Mouse (Mus musculus): ENCODE measurements around the gene Mgat3. TPM values are rescaled to one million over a fixed set of nuclear protein-coding genes. Genes with fewer than 3 reads are reported as not detected.

Mgat3 gene
- polyA plus RNA-seq, 1 experiment from 2014 or later, result 5.5 TPM

DNA sequence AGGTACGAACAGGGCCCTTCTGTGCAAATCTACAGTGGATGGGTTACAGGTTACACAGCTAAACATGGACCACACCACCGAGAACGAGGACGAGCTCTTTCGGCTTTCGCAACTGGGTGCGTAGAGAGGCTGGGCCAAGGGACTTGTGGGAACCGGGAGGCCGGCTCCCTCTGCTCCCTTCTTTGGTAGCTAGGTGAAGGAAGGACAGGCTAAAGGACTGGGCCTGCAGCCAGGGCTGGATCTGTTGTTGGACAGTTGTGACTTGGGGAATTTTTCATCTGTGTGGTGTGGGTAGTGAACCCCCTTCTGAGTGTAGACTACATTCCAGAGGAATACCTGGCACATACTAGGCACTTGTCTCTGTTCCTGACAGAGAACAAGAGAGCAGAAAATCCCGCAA, 20.9 kb upstream of the Mgat3 start:
- no peak overlapping the region for H3K4me2 ChIP-seq (replicated peaks)
- H3K27me3 ChIP-seq, result no peaks in the 10 kb centered on the region
- 0 out of 2 replicates have a peak, but pooled peaks cover 2% of the 10 kb centered on the region for H3K4me1 ChIP-seq
- no peaks in the 10 kb centered on the region for H3K9me3 ChIP-seq (replicated peaks)
- ATAC-seq (ENCODE audit: insufficient number of reproducible peaks, low FRiP score, low TSS enrichment, low read depth), result no peak
- 76% methylated on average over 10 of the region's 10 CpGs for WGBS
- H3K27ac ChIP-seq (replicated peaks), result no peak overlapping the region
- peaks cover 85% of the 10 kb centered on the region for H3K36me3 ChIP-seq
- no peak overlapping the region for H3K9ac ChIP-seq
- no peak overlapping the region for H3K4me3 ChIP-seq (replicated peaks)

DNA sequence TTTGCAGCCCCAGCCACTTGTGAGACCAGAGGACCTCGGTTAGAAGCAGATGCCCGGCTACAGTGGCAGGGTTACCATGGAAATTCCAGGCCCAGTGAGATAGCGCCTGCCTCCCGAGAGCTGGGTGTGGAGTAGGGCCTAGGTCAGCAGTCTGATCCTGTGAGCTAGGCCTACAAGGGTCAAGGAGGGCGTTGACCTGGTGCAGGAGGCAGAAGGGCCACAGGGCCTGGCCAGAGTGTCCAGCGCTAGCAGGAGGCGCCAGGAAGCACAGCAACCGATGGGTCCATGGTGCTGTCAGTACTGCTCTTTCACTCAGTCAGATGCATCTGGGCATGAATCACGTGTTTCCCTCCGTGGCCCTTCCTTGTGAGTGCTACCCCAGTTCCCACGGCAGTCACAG, 19.8 kb upstream of the Mgat3 start:
- WGBS, result 85% methylated on average over 11 of the region's 11 CpGs
- Histone ChIP-seq H3K9ac (no peak overlapping the region), H3K4me1 (peaks cover 11% of the 10 kb centered on the region), H3K4me3 (replicated peaks) (no peak overlapping the region), H3K4me2 (replicated peaks) (no peak overlapping the region), H3K27ac (replicated peaks) (no peak overlapping the region), H3K9me3 (replicated peaks) (no peaks in the 10 kb centered on the region), H3K36me3 (peaks cover 90% of the 10 kb centered on the region), H3K27me3 (no peaks in the 10 kb centered on the region)
- no peak for ATAC-seq (ENCODE audit: insufficient number of reproducible peaks, low FRiP score, low TSS enrichment, low read depth)

DNA sequence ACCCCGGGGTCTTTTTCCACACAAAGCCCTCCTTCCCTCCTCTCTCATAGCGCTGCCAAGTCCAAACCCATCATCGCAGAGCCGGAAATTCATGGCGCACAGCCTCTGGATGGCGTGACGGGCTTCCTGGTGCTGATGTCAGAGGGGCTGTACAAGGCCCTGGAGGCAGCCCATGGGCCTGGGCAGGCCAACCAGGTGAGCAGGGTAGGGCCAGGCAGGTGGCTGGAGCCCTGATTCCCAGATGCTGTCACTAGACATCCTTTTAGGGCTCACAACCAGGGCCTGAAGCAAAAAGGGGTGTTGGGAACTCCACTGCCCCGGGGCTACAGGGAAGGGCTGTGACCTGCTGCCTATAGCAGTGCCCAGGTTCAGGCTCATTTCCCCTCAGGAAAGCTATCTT, 17.8 kb upstream of the Mgat3 start:
- Histone ChIP-seq H3K9ac (no peak overlapping the region), H3K36me3 (peaks cover 91% of the 10 kb centered on the region), H3K4me3 (replicated peaks) (no peak overlapping the region), H3K4me1 (peaks cover 29% of the 10 kb centered on the region), H3K4me2 (replicated peaks) (no peak overlapping the region), H3K9me3 (replicated peaks) (no peaks in the 10 kb centered on the region), H3K27me3 (no peaks in the 10 kb centered on the region), H3K27ac (replicated peaks) (no peak overlapping the region)
- 90% methylated on average over 8 of the region's 8 CpGs for WGBS
- ATAC-seq (ENCODE audit: insufficient number of reproducible peaks, low FRiP score, low TSS enrichment, low read depth), result no peak

DNA sequence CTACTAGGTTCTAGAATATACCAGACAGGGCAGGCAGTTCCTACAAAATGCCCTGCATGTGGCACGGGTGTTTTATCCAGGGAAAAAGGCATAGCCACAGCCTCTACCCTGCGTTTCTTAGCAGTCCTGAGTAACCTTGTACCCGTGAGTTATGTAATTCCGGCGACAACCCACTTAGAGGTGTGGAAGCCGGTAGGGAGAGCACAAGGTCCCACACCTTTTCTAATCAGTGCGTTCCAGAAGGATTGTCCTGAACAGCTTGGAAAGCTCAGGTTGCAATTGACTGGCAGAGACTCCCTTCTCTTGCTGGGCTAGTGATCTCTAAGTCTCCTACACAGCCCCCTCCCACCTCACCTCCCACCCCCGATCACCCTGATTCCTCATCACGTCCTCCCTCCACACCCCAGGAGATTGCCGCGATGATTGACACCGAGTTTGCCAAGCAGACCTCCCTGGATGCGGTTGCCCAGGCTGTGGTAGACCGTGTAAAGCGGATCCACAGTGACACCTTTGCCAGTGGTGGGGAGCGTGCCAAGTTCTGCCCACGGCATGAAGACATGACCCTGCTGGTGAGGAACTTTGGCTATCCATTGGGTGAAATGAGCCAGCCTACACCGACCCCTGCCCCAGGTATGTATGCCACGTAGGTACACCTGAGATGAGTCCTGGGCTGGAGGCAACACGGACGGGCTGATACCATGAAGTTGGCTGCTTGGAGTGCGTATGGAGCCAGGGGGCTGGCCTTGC, 16.2 kb upstream of the Mgat3 start:
- peaks cover 92% of the 10 kb centered on the region for H3K36me3 ChIP-seq
- peaks cover 35% of the 10 kb centered on the region for H3K4me1 ChIP-seq
- H3K4me2 ChIP-seq (replicated peaks), result no peak overlapping the region
- ATAC-seq (ENCODE audit: insufficient number of reproducible peaks, low FRiP score, low TSS enrichment, low read depth), result no peak
- H3K27ac ChIP-seq (replicated peaks), result no peak overlapping the region
- no peak overlapping the region for H3K4me3 ChIP-seq (replicated peaks)
- no peaks in the 10 kb centered on the region for H3K27me3 ChIP-seq
- WGBS, result 84% methylated on average over 22 of the region's 22 CpGs
- H3K9ac ChIP-seq, result no peak overlapping the region
- no peaks in the 10 kb centered on the region for H3K9me3 ChIP-seq (replicated peaks)

DNA sequence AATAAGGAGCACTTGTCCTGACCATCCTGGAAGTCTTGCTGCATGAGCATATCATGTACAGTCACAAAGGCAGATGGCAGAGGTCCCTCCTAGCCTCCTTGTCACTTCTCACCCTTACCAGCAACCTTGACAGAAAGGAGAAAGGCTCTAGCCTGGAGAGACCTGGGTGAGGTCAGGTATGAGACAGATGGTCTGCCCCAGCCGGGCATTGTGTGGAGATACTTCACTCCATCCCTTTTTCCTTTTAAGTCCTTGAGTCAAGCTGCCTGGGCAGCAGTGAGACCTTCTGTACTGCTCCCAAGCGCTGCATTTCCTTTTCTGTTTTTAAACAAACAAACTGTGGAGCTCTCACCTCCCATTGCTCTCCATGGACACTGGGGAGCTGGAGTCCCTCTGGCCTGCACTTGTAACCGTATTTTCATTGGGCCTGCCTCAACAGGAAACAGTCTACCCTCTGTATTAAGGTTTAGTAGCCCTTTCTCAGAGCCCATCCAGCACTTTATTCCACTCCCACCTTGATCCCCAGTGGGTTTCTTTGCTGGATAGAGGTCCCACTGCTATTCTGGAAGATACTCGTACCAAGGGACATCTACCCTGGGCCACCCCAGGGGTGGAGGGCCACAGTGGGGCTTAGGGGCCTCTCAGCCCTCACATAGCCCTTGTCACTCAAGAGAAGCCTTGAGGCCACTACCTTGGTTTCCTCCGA, 15.4 kb upstream of the Mgat3 start:
- Histone ChIP-seq H3K36me3 (peaks cover 89% of the 10 kb centered on the region), H3K4me2 (replicated peaks) (no peak overlapping the region), H3K4me3 (replicated peaks) (no peak overlapping the region), H3K4me1 (peaks cover 35% of the 10 kb centered on the region), H3K9me3 (replicated peaks) (no peaks in the 10 kb centered on the region), H3K27ac (replicated peaks) (peak overlapping the region; percentile 87), H3K27me3 (no peaks in the 10 kb centered on the region), H3K9ac (no peak overlapping the region)
- no peak for ATAC-seq (ENCODE audit: insufficient number of reproducible peaks, low FRiP score, low TSS enrichment, low read depth)
- 49% methylated on average over 5 of the region's 5 CpGs for WGBS

DNA sequence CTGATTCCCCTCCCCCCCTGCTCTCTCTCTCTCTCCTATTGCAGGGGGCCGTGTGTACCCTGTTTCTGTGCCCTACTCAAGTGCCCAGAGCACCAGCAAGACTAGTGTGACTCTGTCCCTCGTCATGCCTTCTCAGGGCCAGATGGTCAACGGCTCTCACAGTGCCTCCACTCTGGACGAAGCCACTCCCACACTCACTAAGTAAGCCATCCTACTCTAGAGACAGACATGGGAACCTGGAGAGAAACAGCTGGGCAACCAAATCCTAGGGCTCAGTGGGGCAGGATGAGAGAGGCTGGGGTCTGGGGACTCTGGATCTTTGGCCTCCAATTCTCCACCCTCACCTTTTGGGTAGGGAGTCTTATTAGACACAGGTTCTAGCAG, 14.8 kb upstream of the Mgat3 start:
- Histone ChIP-seq H3K4me3 (replicated peaks) (no peak overlapping the region), H3K36me3 (peaks cover 89% of the 10 kb centered on the region), H3K4me2 (replicated peaks) (no peak overlapping the region), H3K27ac (replicated peaks) (peak overlapping the region; percentile 87), H3K9ac (no peak overlapping the region), H3K4me1 (peaks cover 35% of the 10 kb centered on the region), H3K9me3 (replicated peaks) (no peaks in the 10 kb centered on the region), H3K27me3 (no peaks in the 10 kb centered on the region)
- no peak for ATAC-seq (ENCODE audit: insufficient number of reproducible peaks, low FRiP score, low TSS enrichment, low read depth)
- WGBS, result 38% methylated on average over 4 of the region's 4 CpGs

- WGBS, result 14% methylated on average over 8 of the region's 8 CpGs
- no peaks in the 10 kb centered on the region for H3K27me3 ChIP-seq
- no peak overlapping the region for H3K9ac ChIP-seq
- H3K4me1 ChIP-seq, result peaks cover 35% of the 10 kb centered on the region
- peak; percentile 84 for ATAC-seq (ENCODE audit: insufficient number of reproducible peaks, low FRiP score, low TSS enrichment, low read depth)
- H3K27ac ChIP-seq (replicated peaks), result peak overlapping the region; percentile 87
- H3K36me3 ChIP-seq, result peaks cover 82% of the 10 kb centered on the region
- 0 out of 2 replicates have a peak overlapping the region, but pooled peaks have one; percentile 2 for H3K4me2 ChIP-seq (replicated peaks)
- no peaks in the 10 kb centered on the region for H3K9me3 ChIP-seq (replicated peaks)
- H3K4me3 ChIP-seq (replicated peaks), result no peak overlapping the region
These were observed 14.1 kb upstream of the Mgat3 start for GRCm38 (mm10) chr15:80159286-80159901.

GRCm38 (mm10) chr15:80160223-80160622, 13.3 kb upstream of the Mgat3 start:
- Histone ChIP-seq H3K9ac (0 out of 2 replicates have a peak overlapping the region, but pooled peaks have one; percentile 2), H3K4me2 (replicated peaks) (no peak overlapping the region), H3K4me3 (replicated peaks) (no peak overlapping the region), H3K27me3 (no peaks in the 10 kb centered on the region), H3K4me1 (peaks cover 35% of the 10 kb centered on the region), H3K27ac (replicated peaks) (peak overlapping the region; percentile 87), H3K9me3 (replicated peaks) (no peaks in the 10 kb centered on the region), H3K36me3 (peaks cover 73% of the 10 kb centered on the region)
- ATAC-seq (ENCODE audit: insufficient number of reproducible peaks, low FRiP score, low TSS enrichment, low read depth), result no peak
- whole genome bisulfite sequencing, result 77% methylated on average over 13 of the region's 13 CpGs

- Histone ChIP-seq H3K4me1 (peaks cover 35% of the 10 kb centered on the region), H3K9me3 (replicated peaks) (no peaks in the 10 kb centered on the region), H3K27me3 (no peaks in the 10 kb centered on the region), H3K36me3 (peaks cover 68% of the 10 kb centered on the region), H3K9ac (no peak overlapping the region), H3K4me3 (replicated peaks) (no peak overlapping the region), H3K27ac (replicated peaks) (no peak overlapping the region; the same call in 1 of the 2 replicates), H3K4me2 (replicated peaks) (no peak overlapping the region)
- 93% methylated on average over 4 of the region's 4 CpGs for WGBS
- no peak for ATAC-seq (ENCODE audit: insufficient number of reproducible peaks, low FRiP score, low TSS enrichment, low read depth)
These were observed 12.8 kb upstream of the Mgat3 start for GRCm38 (mm10) chr15:80160726-80161125.

GRCm38 (mm10) chr15:80161199-80161598, 12.3 kb upstream of the Mgat3 start:
- Histone ChIP-seq H3K36me3 (peaks cover 64% of the 10 kb centered on the region), H3K4me1 (peaks cover 35% of the 10 kb centered on the region), H3K27me3 (no peaks in the 10 kb centered on the region), H3K9me3 (replicated peaks) (no peaks in the 10 kb centered on the region), H3K9ac (no peak overlapping the region), H3K27ac (replicated peaks) (no peak overlapping the region), H3K4me2 (replicated peaks) (no peak overlapping the region), H3K4me3 (replicated peaks) (no peak overlapping the region)
- ATAC-seq (ENCODE audit: insufficient number of reproducible peaks, low FRiP score, low TSS enrichment, low read depth), result no peak
- WGBS, result 89% methylated on average over 3 of the region's 3 CpGs

DNA sequence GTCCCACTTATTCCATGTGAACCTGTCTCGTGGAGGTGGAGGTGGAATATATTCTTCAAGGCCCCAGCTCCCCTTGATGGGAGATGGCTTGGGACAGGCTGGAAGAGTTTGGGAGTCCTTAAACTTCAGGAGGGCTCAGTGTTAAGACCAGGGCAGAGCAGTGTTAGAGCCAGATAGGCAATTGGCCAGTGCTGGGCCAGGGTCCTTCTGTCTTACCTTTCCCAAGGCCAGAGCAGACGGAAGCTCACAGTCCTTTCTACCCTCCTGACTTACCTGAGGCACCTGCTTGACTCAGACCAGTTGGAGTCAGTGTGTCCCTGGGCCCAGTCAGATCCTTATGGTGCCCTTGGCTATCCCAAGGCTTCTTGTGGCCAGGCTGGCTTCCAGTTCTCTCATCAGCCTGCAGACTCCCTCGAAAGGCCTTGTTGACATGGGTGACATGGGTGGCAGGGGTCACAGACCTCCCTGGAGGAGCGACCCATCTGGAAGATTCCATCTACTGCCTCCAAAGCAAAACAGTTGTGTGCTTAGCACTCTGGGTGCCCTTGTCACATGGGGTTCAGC, 11.0 kb upstream of the Mgat3 start:
- no peak for ATAC-seq (ENCODE audit: insufficient number of reproducible peaks, low FRiP score, low TSS enrichment, low read depth)
- H3K4me2 ChIP-seq (replicated peaks), result no peak overlapping the region
- no peak overlapping the region for H3K4me3 ChIP-seq (replicated peaks)
- no peak overlapping the region for H3K9ac ChIP-seq
- H3K27ac ChIP-seq (replicated peaks), result no peak overlapping the region
- WGBS, result 83% methylated on average over 4 of the region's 4 CpGs
- peaks cover 35% of the 10 kb centered on the region for H3K4me1 ChIP-seq
- no peaks in the 10 kb centered on the region for H3K27me3 ChIP-seq
- H3K36me3 ChIP-seq, result peaks cover 52% of the 10 kb centered on the region
- no peaks in the 10 kb centered on the region for H3K9me3 ChIP-seq (replicated peaks)
